Mouse (Mus musculus): ENCODE data around the gene Gjb2. TPM values are rescaled to one million over a fixed set of nuclear protein-coding genes. Genes with fewer than 3 reads are reported as not detected.
A peak's percentile ranks its signal among the peaks of the same experiment; 100 is the strongest.

The Gjb2 gene
- total RNA-seq (2022) = 10 to 100 TPM in 3 of 4 experiments, 1 to 10 TPM in 1; 9.1 to 14.5 (median 10.3) TPM

GRCm38 (mm10) chr14:57104106-57105023 lies at the start of gene Gjb2:
Gjb2 (minus strand) TSS chr14:57104702.
- peak in 1 of 2 experiments; percentile 15 for DNase-seq (ENCODE audit: low spot score in 2 of 2)

GRCm38 (mm10) chr14:57145741-57146140 lies 41.2 kb upstream of the Gjb2 start:
- no peak for DNase-seq (ENCODE audit: low spot score in 2 of 2)

GRCm38 (mm10) chr14:57135265-57135664 lies 30.8 kb upstream of the Gjb2 start:
- DNase-seq (ENCODE audit: low spot score in 2 of 2) = no peak

GRCm38 (mm10) chr14:57133161-57133661 lies 28.7 kb upstream of the Gjb2 start, which contains the start of gene Gjb6:
Gjb6 (minus strand) TSS chr14:57133611.
- no peak for DNase-seq (ENCODE audit: low spot score in 2 of 2)

DNA sequence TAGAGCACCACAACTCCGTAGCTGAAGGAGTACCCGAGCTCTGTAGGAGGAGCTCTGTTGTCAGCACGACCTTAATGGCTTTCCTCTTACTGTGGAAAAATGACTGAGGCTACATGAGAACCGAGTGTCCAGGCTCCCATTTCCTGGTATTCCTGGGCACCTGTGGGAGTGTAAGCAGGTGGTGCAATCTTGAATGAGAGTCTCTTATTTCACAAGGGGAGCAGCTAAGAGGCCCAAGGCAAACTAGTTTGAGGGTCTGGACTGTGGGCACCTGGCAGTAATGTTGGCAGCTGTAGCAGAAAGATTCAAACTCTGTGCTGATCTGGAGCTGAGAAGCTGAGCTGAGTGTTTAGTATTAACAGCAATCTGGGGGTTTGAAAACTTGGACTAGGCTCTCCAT lies 22.9 kb upstream of the Gjb2 start:
- DNase-seq (ENCODE audit: low spot score in 2 of 2) = no peak

DNA sequence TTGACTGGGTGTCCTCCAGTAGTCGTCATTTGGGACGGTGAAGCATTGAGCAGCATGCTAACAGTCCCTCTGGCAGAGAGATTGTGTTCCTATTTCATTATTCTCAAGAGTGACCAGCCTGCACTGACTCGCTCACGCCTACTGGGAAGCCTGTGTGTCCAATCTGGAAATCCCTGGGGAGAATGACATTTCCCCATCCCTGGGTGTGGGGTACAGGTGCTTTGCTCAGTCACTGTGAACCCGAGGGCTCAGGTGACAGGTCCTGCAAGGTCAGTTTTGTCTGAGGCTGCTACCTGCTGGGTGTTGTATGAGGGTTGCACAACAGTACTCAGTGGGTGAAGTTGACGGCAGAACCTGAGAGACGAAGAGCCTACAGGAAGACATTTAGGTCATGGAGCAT lies 17.8 kb upstream of the Gjb2 start:
- no peak for DNase-seq (ENCODE audit: low spot score in 2 of 2)

DNA sequence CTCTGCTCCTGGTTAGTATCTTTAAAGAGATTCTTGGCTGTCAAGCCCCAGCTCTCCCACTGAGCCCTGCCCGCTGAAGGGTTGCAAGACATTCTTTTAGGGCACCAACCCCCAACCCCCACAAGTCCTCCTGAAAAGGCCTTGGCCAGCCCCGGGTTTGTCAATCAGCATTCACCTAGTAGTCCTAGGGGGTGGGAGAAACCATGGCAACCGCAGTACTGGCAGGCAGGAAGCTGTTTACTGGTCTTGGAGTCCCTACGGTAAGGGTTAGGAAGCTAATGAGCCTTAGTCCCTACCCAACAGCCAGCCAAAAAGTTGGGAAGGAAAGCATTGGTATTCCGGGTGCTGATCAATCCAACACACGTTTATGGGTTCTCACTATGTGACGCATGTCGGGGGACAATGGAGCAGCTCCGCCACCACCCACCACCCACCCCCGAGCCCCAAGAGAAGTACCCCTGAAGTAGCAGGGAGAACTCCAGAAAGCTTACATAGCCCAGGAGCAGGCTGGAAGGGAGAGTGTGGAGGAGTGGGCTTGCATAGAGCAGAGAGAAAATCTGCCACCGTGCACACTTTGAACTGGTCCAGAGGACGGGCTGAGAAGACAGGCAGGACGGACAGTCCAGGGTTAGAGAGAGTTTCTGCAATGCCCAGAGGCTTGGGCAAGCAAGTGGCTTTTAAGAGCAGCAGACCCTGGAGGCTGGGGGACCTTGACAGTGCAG lies 11.5 kb upstream of the Gjb2 start, which contains the start of gene Gm4491:
Gene Gm4491 (minus strand): TSS at position 61 of the 722 bp plus-strand sequence.
- DNase-seq (ENCODE audit: low spot score in 2 of 2) = peak; percentile 68 to 85

DNA sequence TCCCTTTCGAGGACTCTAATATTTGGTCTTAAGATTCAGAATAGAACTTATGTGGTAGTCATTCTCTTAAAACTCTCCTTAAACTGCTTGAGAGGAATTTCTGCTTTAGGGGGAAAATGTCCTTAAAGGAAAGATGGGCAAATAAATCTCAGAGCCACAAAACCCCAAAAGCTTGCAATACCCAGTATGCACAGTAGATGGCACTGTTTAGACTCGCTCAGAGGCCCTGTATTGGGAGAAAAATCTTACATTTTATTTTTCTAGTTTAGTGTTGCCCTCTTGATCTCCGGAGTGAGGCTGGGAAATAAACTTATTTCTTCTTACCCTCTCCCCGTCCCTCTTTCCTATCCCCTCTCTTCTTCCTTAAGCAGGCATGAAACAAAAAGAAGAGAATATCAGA lies 4.7 kb upstream of the Gjb2 start:
- peak in 1 of 2 experiments; percentile 44 for DNase-seq (ENCODE audit: low spot score in 2 of 2)

- DNase-seq (ENCODE audit: low spot score in 2 of 2) = no peak
Observed at GRCm38 (mm10) chr14:57107916-57108315, 3.4 kb upstream of the Gjb2 start.

DNA sequence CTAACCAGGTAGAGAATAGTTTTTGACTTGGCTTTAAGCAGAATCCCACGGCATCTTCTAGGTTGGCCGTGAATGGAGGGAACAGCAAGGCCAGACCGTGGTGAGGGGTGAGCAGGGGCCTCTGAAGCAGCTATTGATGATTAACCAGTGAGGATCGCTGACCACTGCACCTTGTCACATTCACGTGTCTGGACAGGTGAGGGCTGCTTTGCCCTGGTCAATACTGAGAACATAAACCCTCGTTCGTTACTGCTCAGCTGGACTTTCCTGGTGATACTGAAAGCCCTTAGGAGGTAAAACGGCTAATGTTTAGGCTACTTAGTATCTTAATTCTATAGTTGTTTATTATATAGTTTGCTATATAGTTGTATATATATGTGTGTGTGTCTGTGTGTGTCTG lies 2.6 kb upstream of the Gjb2 start:
- no peak for DNase-seq (ENCODE audit: low spot score in 2 of 2)

GRCm38 (mm10) chr14:57105721-57106120 lies 1.2 kb upstream of the Gjb2 start:
- no peak for DNase-seq (ENCODE audit: low spot score in 2 of 2)

GRCm38 (mm10) chr14:57105111-57105510 lies 609 bp upstream of the Gjb2 start:
- DNase-seq (ENCODE audit: low spot score in 2 of 2) = no peak

- DNase-seq (ENCODE audit: low spot score in 2 of 2) = no peak
Observed at GRCm38 (mm10) chr14:57103711-57104105, 794 bp downstream of the Gjb2 start.

- no peak for DNase-seq (ENCODE audit: low spot score in 2 of 2)
Observed at GRCm38 (mm10) chr14:57103121-57103520, 1.4 kb downstream of the Gjb2 start.

DNA sequence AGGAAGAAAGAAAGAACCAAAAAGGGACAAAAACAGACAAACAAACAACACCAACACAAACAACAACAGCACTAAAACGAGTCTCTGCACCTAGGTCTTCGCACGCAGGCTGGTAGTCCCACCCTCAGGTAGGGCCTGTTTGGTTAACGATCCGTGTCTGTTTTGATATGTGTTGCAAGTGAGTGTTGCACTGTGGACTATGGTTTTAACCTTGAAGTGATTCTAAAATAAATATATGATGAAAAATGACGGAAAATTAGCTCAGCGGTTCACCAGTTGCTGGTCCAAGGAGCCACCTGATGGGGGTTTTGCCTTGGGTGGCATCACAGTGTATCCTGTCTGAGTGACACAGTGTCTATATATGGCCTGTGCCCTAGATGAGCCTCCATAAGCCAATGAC lies 2.9 kb downstream of the Gjb2 start:
- no peak for DNase-seq (ENCODE audit: low spot score in 2 of 2)

DNA sequence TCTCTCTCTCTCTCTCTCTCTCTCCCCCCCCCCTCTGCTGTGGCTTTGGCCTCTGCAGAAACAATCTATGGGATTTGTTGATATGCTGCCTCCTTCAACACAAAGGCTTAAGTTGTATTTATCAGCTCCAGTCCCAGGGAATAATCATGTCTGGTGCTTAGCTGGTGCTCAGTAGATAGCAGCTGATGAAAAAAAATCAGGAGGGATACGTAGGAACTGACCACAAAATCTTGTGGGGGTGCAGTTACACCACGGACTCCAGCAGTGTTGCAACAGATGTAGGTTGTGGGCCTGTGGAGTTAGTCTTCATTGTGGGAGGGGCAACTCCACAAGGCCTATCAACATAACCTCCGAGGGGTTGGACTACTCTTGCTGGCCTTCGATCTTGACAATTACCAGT lies 8.6 kb downstream of the Gjb2 start:
- no peak for DNase-seq (ENCODE audit: low spot score in 2 of 2)

DNA sequence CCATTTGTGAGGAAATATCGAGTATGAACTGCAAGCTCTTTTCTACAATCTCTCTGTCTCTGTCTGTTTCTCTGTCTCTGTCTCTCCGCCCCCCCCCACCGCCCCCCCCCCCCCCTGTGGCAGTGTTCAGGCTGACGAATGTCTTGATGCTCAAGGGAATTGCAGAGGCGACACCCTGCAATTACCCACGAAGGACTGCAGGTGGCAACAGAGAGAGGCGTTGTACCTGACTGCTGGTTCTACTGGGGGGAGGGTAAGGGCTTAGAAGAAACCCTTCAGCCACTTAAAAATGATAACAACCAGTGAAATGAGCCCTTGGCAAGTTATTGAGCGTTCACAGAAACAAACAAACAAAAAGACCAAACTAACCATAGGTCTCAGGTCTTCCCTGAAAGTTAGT lies 11.5 kb downstream of the Gjb2 start:
- DNase-seq (ENCODE audit: low spot score in 2 of 2) = peak; percentile 49 to 52

GRCm38 (mm10) chr14:57090001-57090400 lies 14.5 kb downstream of the Gjb2 start:
- DNase-seq (ENCODE audit: low spot score in 2 of 2) = no peak

DNA sequence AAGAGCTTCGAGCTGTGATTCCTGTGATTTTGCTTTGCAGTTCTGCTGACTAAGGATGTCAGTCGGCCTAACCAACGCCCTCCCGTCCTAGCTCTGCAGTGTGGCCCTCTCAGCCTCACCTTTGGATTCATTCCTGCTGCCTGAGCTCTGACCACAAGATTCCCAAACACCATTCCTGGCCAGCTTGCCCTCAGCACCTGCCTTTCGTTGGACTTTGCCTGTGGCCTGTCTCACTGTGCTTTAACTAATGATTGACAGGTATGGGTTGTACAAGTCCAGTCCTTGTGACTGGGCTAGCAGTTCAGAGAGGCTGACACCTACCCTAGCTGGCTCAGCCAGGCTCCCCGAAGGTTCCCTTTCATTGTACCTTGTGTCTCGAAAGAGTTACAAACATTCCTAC lies 15.4 kb downstream of the Gjb2 start:
- DNase-seq (ENCODE audit: low spot score in 2 of 2) = no peak

DNA sequence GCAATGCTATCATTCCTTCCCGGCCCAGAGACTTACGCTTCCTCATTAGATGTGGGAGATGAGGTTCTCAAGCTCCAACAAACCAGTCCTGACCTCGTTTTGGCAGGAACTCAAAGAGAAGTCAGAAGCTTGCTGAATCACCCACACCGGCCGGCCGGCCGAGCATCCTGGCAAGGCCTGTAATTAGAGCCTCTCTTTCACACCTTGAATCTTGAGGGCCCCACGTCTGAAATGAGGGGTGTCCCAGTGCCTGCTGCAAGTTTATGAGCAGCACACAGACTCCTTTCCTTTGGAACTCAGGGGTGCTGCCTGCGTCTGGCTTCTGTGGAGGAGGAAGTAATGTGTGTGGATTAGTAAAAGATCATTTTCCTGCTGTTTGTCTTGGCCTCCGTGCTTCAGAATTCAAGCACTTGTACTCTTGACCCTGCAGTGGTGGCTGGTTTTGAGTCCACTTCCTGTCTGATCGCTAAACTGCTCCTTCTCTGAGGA lies 20.3 kb downstream of the Gjb2 start:
- no peak for DNase-seq (ENCODE audit: low spot score in 2 of 2)

- DNase-seq (ENCODE audit: low spot score in 2 of 2) = no peak
Observed at GRCm38 (mm10) chr14:57082863-57083262, 21.6 kb downstream of the Gjb2 start.

- no peak for DNase-seq (ENCODE audit: low spot score in 2 of 2)
Observed at GRCm38 (mm10) chr14:57075537-57075936, 29.0 kb downstream of the Gjb2 start.
